Mouse (Mus musculus) hindbrain, postnatal 0 days (tissue): Measurements from ENCODE around the gene Braf. TPM values are rescaled to one million over a fixed set of nuclear protein-coding genes. Genes with fewer than 3 reads are reported as not detected.

ENCODE experiments used
- ATAC-seq: fragments of 200-750 bp; cut with Nextera tagmentation; 2 replicates; pipeline ENCODE4 v1.8.0; 2017; ENCODE audit warnings: mild to moderate bottlenecking, moderate TSS enrichment, moderate library complexity
- DNase-seq: peaks from one replicate; pipeline ENCODE4 v3.0.0-alpha.2; 2015; ENCODE audit warnings: low spot score
- H3K27ac ChIP-seq: fragments of 300-500 bp; sonication (generic); 2 replicates; pipeline ENCODE4 v1.5.1; 2014; ENCODE audit warnings: mild to moderate bottlenecking
- H3K27me3 ChIP-seq: fragments of 300-500 bp; sonication (generic); 2 replicates; pipeline ENCODE4 v1.6.1; 2014; ENCODE audit warnings: low read length, mixed read lengths; ENCODE audit not compliant: insufficient read depth
- H3K36me3 ChIP-seq: fragments of 300-500 bp; sonication (generic); 2 replicates; pipeline ENCODE4 v1.6.1; 2014; ENCODE audit warnings: low read length, mixed read lengths; ENCODE audit not compliant: insufficient read depth
- H3K4me1 ChIP-seq: fragments of 300-500 bp; sonication (generic); 2 replicates; pipeline ENCODE4 v1.6.1; 2014; ENCODE audit warnings: antibody characterized with exemption, low read length, mixed read lengths; ENCODE audit not compliant: insufficient read depth
- H3K4me2 ChIP-seq: fragments of 300-500 bp; sonication (generic); 2 replicates; pipeline ENCODE4 v1.6.1; 2014; ENCODE audit warnings: low read depth, mild to moderate bottlenecking, low read length, moderate library complexity, mixed read lengths
- H3K4me3 ChIP-seq: fragments of 300-500 bp; sonication (generic); 2 replicates; pipeline ENCODE4 v1.5.1; 2014; ENCODE audit warnings: low read length
- H3K9ac ChIP-seq: fragments of 300-500 bp; sonication (generic); replicated peaks from 2 replicates; pipeline ENCODE4 v1.6.1; 2014; ENCODE audit warnings: mild to moderate bottlenecking, low read length, moderate library complexity, mixed read lengths
- H3K9me3 ChIP-seq: fragments of 300-500 bp; sonication (generic); 2 replicates; pipeline ENCODE4 v1.6.1; 2016; ENCODE audit warnings: low read length, mixed read lengths
- CTCF ChIP-seq: IDR thresholded peaks from 2 replicates; pipeline ENCODE4 v1.5.1; 2016; ENCODE audit warnings: antibody characterized with exemption, control low read depth, low read depth
- WGBS: fragments of 180-500 bp; shearing (Covaris S2); extraction: QIAGEN DNeasy Blood & Tissue Kit; methylation state at CpG from one replicate; pipeline ENCODE4 v1.1.7; 2014; 5-methylcytosine and 5-hydroxymethylcytosine counted together
- polyA plus RNA-seq: library from polyadenylated mRNA; unstranded; fragments of >200 nt; fragmentation: Nextera tagmentation; extraction: Ambion mirVana; gene quantifications from 2 replicates; pipeline ENCODE4 v1.2.1, GENCODE M21; 2015
- total RNA-seq: library from RNA; depleted of rRNA; stranded (reverse); fragments of >200 nt; gene quantifications from 2 replicates; pipeline ENCODE4 v1.2.3, GENCODE M21; 2014

The Braf gene
- total and polyA plus RNA-seq, 2 experiments from 2014 or later: 17.3 to 49.6 TPM

DNA sequence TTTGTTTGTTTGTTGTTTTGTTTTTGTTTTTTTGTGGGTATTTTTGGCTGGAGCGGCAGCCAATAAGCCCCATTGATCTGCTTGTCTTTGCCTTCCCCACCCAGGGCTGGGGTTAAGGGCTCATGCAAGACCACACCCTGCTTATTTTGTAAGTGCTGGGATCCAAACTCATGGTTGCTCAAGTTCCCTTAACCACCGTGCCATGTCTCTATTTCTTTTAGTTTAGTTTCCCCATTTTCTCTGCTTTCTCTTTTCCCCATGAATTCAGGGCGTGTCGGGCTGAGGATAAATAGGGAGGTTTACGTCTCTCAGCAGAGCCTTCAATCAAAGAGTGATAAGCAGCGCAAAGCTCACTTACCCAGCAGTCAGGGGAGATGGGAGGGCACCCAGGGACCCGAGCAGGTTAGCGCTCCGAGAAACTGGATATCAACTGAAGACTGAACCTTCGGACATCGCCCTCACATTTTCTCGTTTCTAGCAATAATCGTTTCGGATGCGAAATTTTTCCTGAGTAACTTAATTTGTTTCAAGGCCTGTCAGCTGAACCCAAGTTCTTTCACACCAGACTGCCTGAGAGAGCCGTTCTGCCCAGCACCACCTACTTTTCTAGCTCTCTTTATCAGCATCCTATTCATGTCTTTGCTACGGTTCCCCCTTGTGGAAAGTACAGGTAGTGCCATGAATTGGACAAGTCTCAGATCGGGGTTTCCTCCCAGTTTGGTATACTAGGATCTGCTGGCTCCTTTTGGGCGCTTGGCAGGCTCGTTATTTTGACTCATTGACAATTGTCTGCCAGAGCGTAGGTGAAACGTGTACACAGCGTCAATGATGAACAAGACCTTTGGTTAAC, 162.9 kb downstream of the Braf start:
- ATAC-seq: peak; percentile 47; the same call in 1 of the 2 replicates

GRCm38 (mm10) chr6:39559276-39559939, 165.9 kb downstream of the Braf start:
- DNase-seq (no peak), ATAC-seq (no peak)
- Histone ChIP-seq H3K27me3 (no peaks in the 10 kb centered on the region), H3K9me3 (no peaks in the 10 kb centered on the region), H3K27ac (peak overlapping the region; percentile 26; the same call in 1 of the 2 replicates), H3K4me1 (peaks cover 29% of the 10 kb centered on the region), H3K9ac (no peak overlapping the region), H3K4me3 (no peak overlapping the region), H3K4me2 (no peak overlapping the region), H3K36me3 (no peaks in the 10 kb centered on the region)
- 45% methylated on average over 6 of the region's 6 CpGs for WGBS
- TF ChIP-seq CTCF: no peak

More for the DNA sequence above, 162.9 kb downstream of the Braf start:
- H3K27me3 ChIP-seq: no peaks in the 10 kb centered on the region
- peak; percentile 95 for TF ChIP-seq CTCF
- H3K4me1 ChIP-seq: peaks cover 14% of the 10 kb centered on the region
- H3K9me3 ChIP-seq: no peaks in the 10 kb centered on the region
- H3K4me3 ChIP-seq: no peak overlapping the region
- 22% methylated on average over 23 of the region's 23 CpGs for WGBS
- peak overlapping the region; percentile 42 for H3K4me2 ChIP-seq
- H3K36me3 ChIP-seq: no peaks in the 10 kb centered on the region
- peak; percentile 94 for DNase-seq
- no peak overlapping the region for H3K27ac ChIP-seq
- H3K9ac ChIP-seq: no peak overlapping the region

DNA sequence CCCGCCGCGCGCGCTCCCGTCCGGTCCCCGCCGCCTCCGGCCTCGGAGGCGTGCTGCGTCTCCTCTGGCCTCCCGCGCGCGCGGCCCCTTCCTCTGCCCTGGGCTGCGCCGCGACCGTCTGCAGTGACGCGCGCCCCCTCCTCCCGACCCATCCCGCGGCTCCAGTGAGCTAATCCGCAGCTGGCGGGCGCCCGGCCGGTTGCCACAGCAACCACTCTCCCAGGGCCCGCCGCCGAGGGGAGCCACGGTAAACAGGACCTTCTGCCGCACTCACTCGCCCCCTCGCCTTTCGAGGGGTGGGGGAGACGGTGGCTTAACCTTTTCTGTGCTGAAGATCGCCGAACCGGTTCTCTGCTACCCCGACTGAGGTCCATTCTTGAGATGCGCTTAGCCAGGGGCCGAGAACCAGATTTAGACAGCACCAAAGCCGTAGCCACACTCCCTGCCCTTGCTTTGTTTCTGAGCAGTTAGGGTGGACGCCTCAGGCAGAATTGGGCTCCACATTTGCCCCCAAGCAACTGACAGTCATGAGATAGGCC, 167.5 kb downstream of the Braf start, which contains the start of gene Dennd2a:
Gene Dennd2a, minus strand, starts transcription at position 145 of the 539 bp plus-strand sequence.
- no peak for TF ChIP-seq CTCF

DNA sequence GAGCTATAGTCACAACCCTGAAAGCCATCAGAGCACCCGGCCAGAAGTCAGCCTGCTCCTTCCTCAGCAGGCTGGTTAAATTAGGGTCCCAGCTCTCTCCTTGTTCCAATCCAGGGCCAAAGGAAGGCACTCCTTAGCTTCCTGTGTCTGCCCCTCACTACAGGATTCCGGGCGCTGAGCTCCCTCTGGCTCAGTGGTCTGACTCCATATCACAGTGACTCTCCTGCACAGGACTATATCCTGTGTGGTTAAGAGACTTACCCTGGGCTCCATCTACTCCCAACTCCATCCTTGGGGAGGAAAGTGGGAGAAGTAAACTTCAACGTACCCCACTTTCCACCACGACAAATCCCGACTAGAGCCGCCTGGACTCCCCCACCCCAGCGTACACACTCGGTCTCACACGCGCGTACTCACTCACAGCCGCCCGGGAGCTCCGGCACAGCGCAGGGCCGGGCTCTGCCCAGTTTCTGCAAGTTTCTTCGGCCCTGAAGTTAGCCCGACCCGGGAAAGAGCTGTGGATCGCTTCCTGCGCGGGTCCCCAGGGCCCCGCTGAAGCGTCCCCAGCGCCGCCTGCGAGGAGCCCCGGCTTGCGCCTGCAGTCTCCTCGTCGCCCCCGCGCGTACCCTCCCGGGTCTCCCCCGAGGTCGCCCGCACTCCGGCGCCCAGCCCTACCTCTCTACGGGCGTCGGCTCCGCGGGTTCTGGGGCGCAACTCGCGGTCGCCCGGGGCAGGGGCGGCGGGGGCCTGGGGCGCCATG, 168.2 kb downstream of the Braf start:
- Histone ChIP-seq H3K4me2 (peak overlapping the region; percentile 60), H3K27ac (peak overlapping the region; percentile 90), H3K4me3 (peak overlapping the region; percentile 88), H3K27me3 (no peaks in the 10 kb centered on the region), H3K9ac (peak overlapping the region; percentile 80), H3K9me3 (no peaks in the 10 kb centered on the region), H3K36me3 (no peaks in the 10 kb centered on the region), H3K4me1 (peaks cover 29% of the 10 kb centered on the region)
- no peak for TF ChIP-seq CTCF
- under 1% methylated on average over 50 of the region's 54 CpGs for WGBS
- peak; percentile 70 for ATAC-seq
- DNase-seq: peak; percentile 55

More for the DNA sequence above, 167.5 kb downstream of the Braf start, which contains the start of gene Dennd2a:
- Histone ChIP-seq H3K9ac (peak within 1 kb of the TSS; percentile 80), H3K4me2 (peak within 1 kb of the TSS; percentile 60), H3K36me3 (no peaks in the 10 kb centered on the region), H3K27me3 (no peaks in the 10 kb centered on the region), H3K9me3 (no peaks in the 10 kb centered on the region), H3K4me3 (peak within 1 kb of the TSS; percentile 88), H3K27ac (peak within 1 kb of the TSS; percentile 90), H3K4me1 (peaks cover 29% of the 10 kb centered on the region)
- ATAC-seq (peak; percentile 96), DNase-seq (peak; percentile 96)
- WGBS: under 1% methylated on average over 47 of the region's 50 CpGs

GRCm38 (mm10) chr6:39555648-39555945, 169.7 kb downstream of the Braf start:
- no peak for TF ChIP-seq CTCF

More at GRCm38 (mm10) chr6:39555648-39555945, 169.7 kb downstream of the Braf start:
- Histone ChIP-seq H3K27ac (no peak overlapping the region; the same call in 1 of the 2 replicates), H3K9ac (peak overlapping the region; percentile 15; the same call in 1 of the 2 replicates), H3K4me3 (peak overlapping the region; percentile 88), H3K36me3 (no peaks in the 10 kb centered on the region), H3K9me3 (no peaks in the 10 kb centered on the region), H3K4me2 (peak overlapping the region; percentile 60), H3K4me1 (peaks cover 29% of the 10 kb centered on the region), H3K27me3 (no peaks in the 10 kb centered on the region)
- ATAC-seq: no peak
- DNase-seq: no peak
- 43% methylated on average over 2 of the region's 2 CpGs for WGBS
